Mouse (Mus musculus) retina, postnatal 7 days (tissue): Measurements from ENCODE around the gene Dapk2.
A peak's percentile ranks its signal among the peaks of the same experiment; 100 is the strongest.
"Not testable (repeated sequence)": the region's sequence is repeated elsewhere in the genome, so short reads cannot be mapped to it uniquely, and the experiment has no call there.

Experiments
- DNase-seq: peaks from one replicate; pipeline ENCODE4 v3.0.0-alpha.2; 2012; ENCODE audit warnings: low read depth, low spot score

The Dapk2 gene

GRCm38 (mm10) chr9:66274657-66275056, 116.6 kb downstream of the Dapk2 start:
- DNase-seq, result no peak

- DNase-seq, result no peak
Observed at GRCm38 (mm10) chr9:66275267-66275991, 117.4 kb downstream of the Dapk2 start.

GRCm38 (mm10) chr9:66276062-66276461, 118.0 kb downstream of the Dapk2 start:
- DNase-seq, result no peak

GRCm38 (mm10) chr9:66276697-66277385, 118.8 kb downstream of the Dapk2 start:
- DNase-seq, result no peak

GRCm38 (mm10) chr9:66279647-66280046, 121.6 kb downstream of the Dapk2 start:
- DNase-seq, result no peak

- DNase-seq, result no peak
Observed at GRCm38 (mm10) chr9:66280496-66280895, 122.5 kb downstream of the Dapk2 start.

- DNase-seq, result no peak
Observed at GRCm38 (mm10) chr9:66281501-66281951, 123.5 kb downstream of the Dapk2 start.

GRCm38 (mm10) chr9:66282582-66282981, 124.6 kb downstream of the Dapk2 start:
- DNase-seq, result no peak

- peak; percentile 49 for DNase-seq
Observed at GRCm38 (mm10) chr9:66283565-66284203, 125.7 kb downstream of the Dapk2 start.

- DNase-seq, result not testable (repeated sequence)
Observed at GRCm38 (mm10) chr9:66285241-66285640, 127.2 kb downstream of the Dapk2 start.

GRCm38 (mm10) chr9:66285901-66286300, 127.9 kb downstream of the Dapk2 start:
- DNase-seq, result no peak

- DNase-seq, result no peak
Observed at GRCm38 (mm10) chr9:66290727-66291126, 132.7 kb downstream of the Dapk2 start.

- DNase-seq, result no peak
Observed at GRCm38 (mm10) chr9:66293319-66293718, 135.3 kb downstream of the Dapk2 start.

GRCm38 (mm10) chr9:66294227-66294626, 136.2 kb downstream of the Dapk2 start:
- no peak for DNase-seq

- no peak for DNase-seq
Observed at GRCm38 (mm10) chr9:66294980-66295410, 137.0 kb downstream of the Dapk2 start.

- DNase-seq, result no peak
Observed at GRCm38 (mm10) chr9:66295577-66296120, 137.6 kb downstream of the Dapk2 start.

GRCm38 (mm10) chr9:66298783-66299182, 140.8 kb downstream of the Dapk2 start:
- DNase-seq, result no peak

GRCm38 (mm10) chr9:66300448-66301027, 142.5 kb downstream of the Dapk2 start:
- DNase-seq, result no peak

- no peak for DNase-seq
Observed at GRCm38 (mm10) chr9:66304320-66305090, 146.5 kb downstream of the Dapk2 start.

- DNase-seq, result no peak
Observed at GRCm38 (mm10) chr9:66305121-66306112, 147.4 kb downstream of the Dapk2 start.
